Mouse (Mus musculus) spleen, adult 2 months (tissue): Measurements from ENCODE around the gene Il6ra. TPM values are rescaled to one million over a fixed set of nuclear protein-coding genes. Genes with fewer than 3 reads are reported as not detected.

ENCODE experiments used
- DNase-seq, 2 experiments: peaks; one replicate each; pipeline versions ENCODE4 v3.0.0 to v3.0.0-alpha.2; 2012 to 2021; ENCODE audit warnings: low spot score in 2 of 2, low read depth in 1 of 2
- H3K27ac ChIP-seq: fragments of 200-500 bp; 2 replicates; pipeline ENCODE4 v1.5.1; 2012; ENCODE audit warnings: low read length, inconsistent platforms; ENCODE audit not compliant: insufficient read depth
- H3K27me3 ChIP-seq: fragments of 200-500 bp; 2 replicates; pipeline ENCODE4 v1.6.1; 2012; ENCODE audit warnings: mild to moderate bottlenecking, moderate library complexity, low read length, inconsistent platforms; ENCODE audit not compliant: control insufficient read depth, insufficient read depth
- H3K36me3 ChIP-seq: fragments of 200-500 bp; 2 replicates; pipeline ENCODE4 v1.6.1; 2012; ENCODE audit warnings: mild to moderate bottlenecking, low read length, inconsistent platforms; ENCODE audit not compliant: control insufficient read depth, insufficient read depth
- H3K4me1 ChIP-seq: fragments of 200-500 bp; 2 replicates; pipeline ENCODE4 v1.6.1; 2011; ENCODE audit warnings: inconsistent platforms; ENCODE audit not compliant: control insufficient read depth, insufficient read depth, insufficient read length
- H3K4me3 ChIP-seq: fragments of 200-500 bp; 2 replicates; pipeline ENCODE4 v1.5.1; 2011; ENCODE audit warnings: mild to moderate bottlenecking, inconsistent platforms; ENCODE audit not compliant: insufficient read depth, insufficient read length; ENCODE audit errors: extremely low read depth
- CTCF ChIP-seq: fragments of 200-500 bp; IDR thresholded peaks from 2 replicates; pipeline ENCODE4 v1.5.1; 2011; ENCODE audit warnings: mild to moderate bottlenecking, inconsistent platforms; ENCODE audit not compliant: insufficient read depth, insufficient read length, insufficient replicate concordance; ENCODE audit errors: extremely low read depth
- POLR2A ChIP-seq: fragments of 200-500 bp; IDR thresholded peaks from 2 replicates; pipeline ENCODE4 v1.6.1; 2011; ENCODE audit warnings: low read depth, low read length, inconsistent platforms
- WGBS: fragments of 180-500 bp; shearing (Covaris S2); methylation state at CpG from one replicate; pipeline ENCODE4 v1.1.7; 2018; 5-methylcytosine and 5-hydroxymethylcytosine counted together
- polyA plus RNA-seq: library from polyadenylated mRNA; depleted of rRNA; stranded (reverse); fragments of >200 nt; gene quantifications from 2 replicates; pipeline ENCODE4 v1.2.3, GENCODE M21; 2012

Il6ra gene
- polyA plus RNA-seq, 1 experiment, result 21.4 TPM

DNA sequence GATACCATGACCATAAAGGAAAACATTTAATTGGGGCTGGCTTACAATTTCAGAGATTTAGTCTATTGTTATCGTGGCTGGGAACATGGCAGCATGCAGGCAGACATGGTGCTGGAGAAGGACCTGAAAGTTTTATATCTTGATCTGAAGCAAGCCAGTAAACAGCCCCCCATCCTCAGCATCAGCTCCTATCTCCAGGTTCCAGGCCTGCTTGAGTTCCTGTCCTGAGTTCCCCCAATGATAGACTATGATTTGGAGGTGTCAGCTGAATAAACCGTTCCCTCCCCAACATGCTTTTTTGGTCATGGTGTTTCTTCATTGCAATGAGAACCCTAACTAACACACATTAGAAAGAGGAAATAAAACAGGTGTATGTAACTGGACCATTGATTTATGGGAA, 19.9 kb upstream of the Il6ra start:
- Histone ChIP-seq H3K4me1 (0 out of 2 replicates have a peak, but pooled peaks cover 2% of the 10 kb centered on the region), H3K36me3 (no peaks in the 10 kb centered on the region), H3K27me3 (no peaks in the 10 kb centered on the region), H3K4me3 (no peak overlapping the region), H3K27ac (no peak overlapping the region)
- TF ChIP-seq POLR2A, result no peak
- TF ChIP-seq CTCF, result no peak
- 63% methylated on average over 2 of the region's 2 CpGs for WGBS
- no peak for DNase-seq

DNA sequence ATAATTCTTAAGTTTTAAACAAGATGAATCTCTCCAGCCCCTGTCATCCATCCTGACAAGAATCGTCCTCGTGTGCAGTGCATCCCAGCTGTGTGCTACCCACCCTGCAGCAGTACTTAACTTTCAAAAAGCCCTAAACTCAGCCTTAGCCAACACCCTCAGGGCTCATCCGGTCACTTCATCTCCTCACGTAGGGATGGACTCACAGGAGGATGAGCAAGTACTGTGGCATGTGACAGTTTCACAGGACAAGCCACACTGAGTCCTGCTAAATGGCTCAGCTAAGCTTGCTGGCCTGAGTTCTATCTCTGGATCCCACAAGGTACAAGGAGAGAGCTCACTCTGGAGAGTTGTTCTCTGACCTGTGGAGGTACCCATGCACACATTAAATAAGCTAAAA, 16.0 kb upstream of the Il6ra start:
- TF ChIP-seq CTCF (no peak), POLR2A (no peak)
- no peak for DNase-seq
- WGBS, result 81% methylated on average over 4 of the region's 4 CpGs

DNA sequence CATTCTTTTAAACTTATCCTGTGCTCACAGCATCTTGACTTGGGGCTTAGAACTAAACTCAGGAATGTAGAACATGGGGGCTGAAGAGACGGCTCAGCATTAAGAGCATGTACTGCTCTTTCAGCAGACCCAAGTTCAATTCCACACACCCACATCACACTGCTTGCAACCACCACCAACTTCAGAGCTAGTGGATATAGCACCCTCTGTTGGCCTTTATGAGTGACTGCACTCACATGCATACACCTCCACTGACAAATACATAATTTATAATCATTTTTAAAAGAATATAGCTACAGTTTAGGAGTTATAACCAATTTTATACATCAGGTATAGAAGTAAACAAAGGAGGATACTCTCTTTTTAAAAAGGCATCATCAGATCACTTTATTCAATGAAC, 13.4 kb upstream of the Il6ra start:
- no peak for TF ChIP-seq CTCF
- TF ChIP-seq POLR2A, result no peak
- no peaks in the 10 kb centered on the region for H3K4me1 ChIP-seq
- no peak overlapping the region for H3K4me3 ChIP-seq
- 100% methylated on average over 1 of the region's 1 CpGs for WGBS
- no peak for DNase-seq
- H3K27me3 ChIP-seq, result no peaks in the 10 kb centered on the region
- H3K27ac ChIP-seq, result no peak overlapping the region
- no peaks in the 10 kb centered on the region for H3K36me3 ChIP-seq

More for the DNA sequence above, 16.0 kb upstream of the Il6ra start:
- H3K36me3 ChIP-seq, result no peaks in the 10 kb centered on the region
- H3K27me3 ChIP-seq, result no peaks in the 10 kb centered on the region
- H3K4me3 ChIP-seq, result no peak overlapping the region
- no peak overlapping the region for H3K27ac ChIP-seq
- H3K4me1 ChIP-seq, result 0 out of 2 replicates have a peak, but pooled peaks cover 2% of the 10 kb centered on the region

DNA sequence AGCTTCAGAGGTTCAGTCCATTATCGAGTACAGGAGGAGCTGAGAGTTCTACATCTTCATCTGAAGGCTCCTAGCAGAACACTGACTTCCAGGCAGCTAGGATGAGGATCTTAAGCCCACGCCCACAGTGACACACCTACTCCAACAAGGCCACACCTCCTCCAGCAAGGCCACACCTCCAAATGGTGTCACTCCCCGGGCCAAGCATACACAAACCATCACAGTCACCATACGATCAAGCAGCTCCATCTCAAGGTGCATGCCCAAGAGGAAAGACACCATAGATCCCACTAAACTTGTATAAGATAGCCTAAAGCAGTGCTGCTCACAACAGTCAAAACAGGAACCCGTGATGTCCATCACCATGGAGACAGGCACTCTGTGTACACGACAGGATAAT, 7.7 kb upstream of the Il6ra start:
- Histone ChIP-seq H3K36me3 (no peaks in the 10 kb centered on the region), H3K27me3 (no peaks in the 10 kb centered on the region), H3K4me1 (no peaks in the 10 kb centered on the region), H3K27ac (no peak overlapping the region), H3K4me3 (no peak overlapping the region)
- no peak for DNase-seq
- 69% methylated on average over 6 of the region's 6 CpGs for WGBS
- TF ChIP-seq CTCF, result no peak
- TF ChIP-seq POLR2A, result no peak

DNA sequence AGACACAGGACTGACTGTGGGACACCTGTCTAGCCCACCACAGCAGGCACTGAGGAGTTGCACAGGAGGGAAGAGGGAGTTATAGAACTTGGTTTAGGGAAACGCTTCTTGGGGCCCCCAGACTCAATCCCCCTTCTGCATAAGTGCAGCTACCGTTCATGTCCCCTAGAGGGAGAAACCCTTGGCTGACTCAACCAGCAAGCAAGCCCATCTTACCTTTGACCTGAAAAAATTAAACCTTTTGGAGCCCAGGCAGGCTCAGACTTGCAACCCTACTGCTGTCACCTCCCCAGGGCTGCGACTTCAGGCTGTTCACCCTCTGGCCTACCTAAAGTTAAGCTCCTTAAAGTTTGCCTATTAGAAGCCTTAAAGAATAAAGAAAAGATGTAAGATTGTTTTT, 4.4 kb upstream of the Il6ra start:
- Histone ChIP-seq H3K4me3 (no peak overlapping the region), H3K4me1 (no peaks in the 10 kb centered on the region; the same call in none of the 2 replicates)
- 77% methylated on average over 3 of the region's 3 CpGs for WGBS

DNA sequence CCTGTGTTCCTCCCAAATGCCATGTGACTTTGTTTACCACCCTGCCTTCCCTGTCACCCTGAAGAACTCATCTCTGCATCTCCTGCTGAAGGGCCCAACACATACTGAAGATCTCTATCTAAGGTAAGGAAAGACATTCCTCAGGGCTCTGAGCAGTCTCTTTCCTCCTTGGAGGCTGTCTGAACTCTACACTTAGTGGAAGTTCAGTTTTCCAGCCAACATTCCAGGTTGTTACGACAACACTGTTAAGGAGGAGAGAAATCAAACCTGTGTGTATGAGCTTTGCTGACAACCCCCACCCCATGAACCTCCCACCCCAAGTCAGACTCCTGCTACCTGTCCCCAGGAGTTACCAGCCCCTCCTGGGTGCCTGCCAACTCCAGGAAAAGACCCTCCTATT, 3.6 kb upstream of the Il6ra start:
- Histone ChIP-seq H3K36me3 (no peaks in the 10 kb centered on the region), H3K27ac (no peak overlapping the region), H3K4me1 (peaks cover under 1% of the 10 kb centered on the region), H3K4me3 (no peak overlapping the region), H3K27me3 (no peaks in the 10 kb centered on the region)
- DNase-seq, result no peak
- WGBS, result 100% methylated on average over 1 of the region's 1 CpGs
- TF ChIP-seq POLR2A (no peak), CTCF (no peak)

More for the DNA sequence above, 4.4 kb upstream of the Il6ra start:
- no peaks in the 10 kb centered on the region for H3K27me3 ChIP-seq
- no peak for TF ChIP-seq POLR2A
- TF ChIP-seq CTCF, result no peak
- H3K36me3 ChIP-seq, result no peaks in the 10 kb centered on the region
- no peak overlapping the region for H3K27ac ChIP-seq
- DNase-seq, result no peak

DNA sequence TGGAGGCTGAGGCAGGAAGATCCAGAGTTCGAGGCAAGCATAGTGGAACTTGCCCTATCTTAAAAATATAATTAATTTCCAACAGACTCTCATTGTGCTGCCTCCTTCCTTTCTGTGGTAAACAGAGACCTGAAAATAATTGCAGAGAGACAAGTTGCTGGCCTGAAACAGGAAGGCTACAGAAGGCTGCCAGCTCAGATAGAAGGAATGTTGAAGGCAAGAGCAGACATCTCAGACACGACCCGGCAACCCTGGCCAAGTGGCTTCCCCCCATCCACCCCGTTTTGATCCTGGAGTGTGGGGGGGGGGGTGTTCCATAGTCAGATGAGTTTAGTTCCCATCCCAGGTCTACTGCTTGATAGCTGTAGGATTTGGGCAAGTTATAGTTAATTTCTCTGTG, 1.7 kb upstream of the Il6ra start:
- DNase-seq, result no peak
- TF ChIP-seq POLR2A (no peak), CTCF (no peak)
- Histone ChIP-seq H3K36me3 (no peaks in the 10 kb centered on the region), H3K4me3 (no peak overlapping the region), H3K4me1 (peaks cover 17% of the 10 kb centered on the region), H3K27me3 (no peaks in the 10 kb centered on the region), H3K27ac (no peak overlapping the region)
- WGBS, result 29% methylated on average over 4 of the region's 4 CpGs
